ENCODE assay signal across 8 mouse cellular contexts in genomic region chr11:35750578-35750977, GRCm38 (mm10). TPM values are rescaled to one million over a fixed set of nuclear protein-coding genes. Genes with fewer than 3 reads are reported as not detected.
A peak's percentile ranks its signal among the peaks of the same experiment; 100 is the strongest.
DNase-seq lines count a peak whose midpoint lies in the region; ATAC-seq lines count a peak whose summit lies in the region.
"Had no signal": no experiment of that assay in that cellular context is flagged by ENCODE, and none has a peak within 500 bp of the region (broad histone marks: within the 10 kb centered on the region; RNA-seq: fewer than 3 reads in every experiment).

No protein-coding gene starts in this region.

- no peak overlapping the region for H3K9ac ChIP-seq in stomach, embryonic 14.5 days (replicated peaks; ENCODE audit: low read depth, low read length)
- H3K9ac ChIP-seq in forebrain, embryonic 11.5 days (ENCODE audit: low read length) = no peak overlapping the region
- H3K9ac ChIP-seq: hindbrain, embryonic 15.5 days had no signal

- WGBS in stomach, embryonic 14.5 days = 63% methylated on average over 8 of the region's 8 CpGs
- 78% methylated on average over 8 of the region's 8 CpGs for WGBS in forebrain, embryonic 11.5 days

- H3K27me3 ChIP-seq in stomach, embryonic 14.5 days (ENCODE audit: control insufficient read depth, insufficient read depth, low read length) = no peaks in the 10 kb centered on the region
- H3K27me3 ChIP-seq in forebrain, embryonic 11.5 days (ENCODE audit: control insufficient read depth, insufficient read depth, low read length) = no peaks in the 10 kb centered on the region
- H3K27me3 ChIP-seq: hindbrain, embryonic 15.5 days had no signal

- no peaks in the 10 kb centered on the region for H3K36me3 ChIP-seq in stomach, embryonic 14.5 days (ENCODE audit: control insufficient read depth, insufficient read depth, low read length)
- no peaks in the 10 kb centered on the region for H3K36me3 ChIP-seq in forebrain, embryonic 11.5 days (ENCODE audit: control insufficient read depth, insufficient read depth, low read length)
- H3K36me3 ChIP-seq: hindbrain, embryonic 15.5 days had no signal

- peak; percentile 72 for DNase-seq in adrenal gland, adult 8-10 months
- peak; percentile 80 for DNase-seq in gastrocnemius, postnatal 25 days
- peak; percentile 32 for DNase-seq in kidney, postnatal 10 days
- DNase-seq in cerebellum, postnatal 10 days = no peak
- DNase-seq in right cerebral cortex, postnatal 4 days = no peak
- DNase-seq in forebrain, embryonic 11.5 days (ENCODE audit: low spot score) = no peak

- peak; percentile 49 for ATAC-seq in stomach, embryonic 14.5 days (ENCODE audit: insufficient number of reproducible peaks, insufficient read depth, low FRiP score, low read depth)
- ATAC-seq in forebrain, embryonic 11.5 days (replicated peaks; ENCODE audit: low FRiP score) = no peak

- no peak overlapping the region for H3K4me2 ChIP-seq in stomach, embryonic 14.5 days (replicated peaks; ENCODE audit: low read depth, low read length)
- H3K4me2 ChIP-seq in forebrain, embryonic 11.5 days (ENCODE audit: low read depth, low read length, severe bottlenecking) = no peak overlapping the region
- H3K4me2 ChIP-seq: hindbrain, embryonic 15.5 days had no signal

- H3K4me3 ChIP-seq in stomach, embryonic 14.5 days (ENCODE audit: low read depth, low read length) = no peak overlapping the region
- no peak overlapping the region for H3K4me3 ChIP-seq in forebrain, embryonic 11.5 days (ENCODE audit: low read depth, low read length)
- H3K4me3 ChIP-seq: hindbrain, embryonic 15.5 days had no signal

- H3K9me3 ChIP-seq in stomach, embryonic 14.5 days (ENCODE audit: control insufficient read depth, low read depth, low read length) = no peaks in the 10 kb centered on the region
- H3K9me3 ChIP-seq in forebrain, embryonic 11.5 days (ENCODE audit: control insufficient read depth, low read length) = no peaks in the 10 kb centered on the region
- H3K9me3 ChIP-seq: hindbrain, embryonic 15.5 days had no signal

- H3K27ac ChIP-seq in stomach, embryonic 14.5 days (ENCODE audit: low read length) = no peak overlapping the region
- H3K27ac ChIP-seq in forebrain, embryonic 11.5 days (ENCODE audit: low read depth, low read length) = no peak overlapping the region
- H3K27ac ChIP-seq: hindbrain, embryonic 15.5 days had no signal

- no peaks in the 10 kb centered on the region for H3K4me1 ChIP-seq in stomach, embryonic 14.5 days (ENCODE audit: control insufficient read depth, insufficient read depth, low read length)
- H3K4me1 ChIP-seq in forebrain, embryonic 11.5 days (replicated peaks; ENCODE audit: control insufficient read depth, insufficient read depth, low read length) = no peaks in the 10 kb centered on the region
- H3K4me1 ChIP-seq: hindbrain, embryonic 15.5 days had no signal

RNA-seq across cellular contexts. Expression of gene Pank3, which starts 18.7 kb away (rescaled TPM):
- total RNA-seq in adrenal gland, adult 8-10 months (2022) = 10 to 100 TPM; 59.5 to 82.6 (median 67.7) TPM
- total RNA-seq in gastrocnemius, postnatal 25 days (2021) = 10 to 100 TPM; 19.7 to 22.8 TPM
- polyA plus RNA-seq in stomach, embryonic 14.5 days (2014; fragmentation: Nextera tagmentation; extraction: Ambion mirVana) = 22.6 and 26.3 TPM in 2 replicates
- 25.5 and 29.2 TPM in 2 replicates for polyA plus RNA-seq in forebrain, embryonic 11.5 days (2014; fragmentation: Nextera tagmentation; extraction: Ambion mirVana)

RNA-seq across cellular contexts. Expression of gene Fbll1, which starts 48.1 kb away (rescaled TPM):
- total RNA-seq in adrenal gland, adult 8-10 months (2022) = 1 to 10 TPM in 1 of 4 experiments, under 1 TPM in 3; 0.31 to 1.1 (median 0.94) TPM
- total RNA-seq in gastrocnemius, postnatal 25 days (2021) = not detected
- polyA plus RNA-seq in stomach, embryonic 14.5 days (2014; fragmentation: Nextera tagmentation; extraction: Ambion mirVana) = 0.22 and 0.62 TPM in 2 replicates
- polyA plus RNA-seq in forebrain, embryonic 11.5 days (2014; fragmentation: Nextera tagmentation; extraction: Ambion mirVana) = 2.1 and 2.3 TPM in 2 replicates

Comparison
In these comparisons a context has a peak if more than half of its experiments do, and no peak if none do; other contexts are left out.
1. DNase-seq: peak in adrenal gland, adult 8-10 months (single experiment), gastrocnemius, postnatal 25 days (single experiment) and kidney, postnatal 10 days (single experiment); none in cerebellum, postnatal 10 days (0 of 2), right cerebral cortex, postnatal 4 days (single experiment) and forebrain, embryonic 11.5 days (single experiment).